Mouse (Mus musculus) layer of hippocampus, adult 8-10 months (tissue): ENCODE results near the gene Fbxl17. TPM values are rescaled to one million over a fixed set of nuclear protein-coding genes. Genes with fewer than 3 reads are reported as not detected.

Experiments
- DNase-seq, 2 experiments: peaks; one replicate each; pipeline ENCODE4 v3.0.0; 2022; ENCODE audit warnings: low spot score in 2 of 2
- total RNA-seq, 4 experiments: library from RNA; stranded (reverse); gene quantifications; 2 replicates each; pipeline ENCODE4 v1.2.4; 2022

The Fbxl17 gene
- total RNA-seq, 4 experiments from 2014 or later = 48.7 to 59.9 (median 54.3) TPM

DNA sequence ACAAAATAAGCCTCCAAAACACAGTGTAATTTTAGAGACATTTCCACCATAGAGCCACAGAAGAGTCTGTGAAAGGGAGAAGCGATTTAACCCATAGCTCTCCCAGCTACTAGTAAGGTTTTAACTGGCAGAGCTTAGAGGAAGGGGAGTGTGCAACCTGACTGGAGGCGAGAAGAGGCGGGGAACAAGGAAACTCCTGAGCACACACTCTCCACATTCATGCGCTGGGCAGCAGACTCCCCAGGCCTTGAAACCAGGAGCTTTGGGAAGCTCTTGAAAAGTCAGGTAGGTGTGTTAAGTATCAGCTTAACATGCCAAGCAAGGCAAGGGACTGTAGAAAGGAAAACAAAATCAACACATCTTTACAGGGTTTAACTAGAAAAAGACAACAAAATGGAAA is 276.1 kb downstream of the Fbxl17 start:
- DNase-seq = no peak

DNA sequence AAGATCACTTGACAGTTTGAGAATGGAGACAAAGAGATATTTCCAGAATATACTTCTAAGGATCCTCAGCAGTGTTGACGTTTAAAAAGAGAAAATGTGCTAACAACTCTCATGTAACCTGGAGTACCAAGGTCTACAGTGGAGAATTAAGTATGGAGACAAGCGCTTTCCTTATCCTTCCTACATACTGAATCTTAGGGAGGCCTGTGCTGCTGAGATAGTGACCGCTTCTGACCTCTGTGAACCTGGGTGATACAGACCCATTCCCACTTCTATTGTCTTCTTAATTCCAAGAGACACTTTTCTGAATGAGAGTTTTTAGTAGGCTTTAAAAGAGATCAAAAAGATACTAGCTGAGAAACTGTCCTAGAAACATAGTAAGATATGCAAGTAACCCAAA is 278.2 kb downstream of the Fbxl17 start:
- DNase-seq = no peak

DNA sequence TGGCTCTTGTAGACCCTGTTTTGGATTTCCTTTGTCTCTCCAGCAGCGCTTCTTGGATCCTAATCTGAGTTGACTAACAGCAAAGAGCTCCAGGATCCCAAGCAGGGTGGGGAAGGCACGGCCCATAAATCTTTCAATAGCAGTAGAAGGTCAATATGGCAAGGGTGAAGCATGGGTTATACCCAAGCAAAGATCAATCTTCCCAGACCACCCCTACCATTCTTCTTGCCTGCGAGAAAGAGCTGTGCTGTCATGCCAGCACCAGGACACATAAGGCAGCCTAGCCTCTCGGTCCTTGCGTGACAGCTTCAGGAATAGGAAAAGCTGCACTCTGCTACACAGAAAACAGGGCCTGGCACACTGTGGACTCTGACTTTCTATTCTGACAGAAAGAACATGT is 279.0 kb downstream of the Fbxl17 start:
- DNase-seq = no peak

DNA sequence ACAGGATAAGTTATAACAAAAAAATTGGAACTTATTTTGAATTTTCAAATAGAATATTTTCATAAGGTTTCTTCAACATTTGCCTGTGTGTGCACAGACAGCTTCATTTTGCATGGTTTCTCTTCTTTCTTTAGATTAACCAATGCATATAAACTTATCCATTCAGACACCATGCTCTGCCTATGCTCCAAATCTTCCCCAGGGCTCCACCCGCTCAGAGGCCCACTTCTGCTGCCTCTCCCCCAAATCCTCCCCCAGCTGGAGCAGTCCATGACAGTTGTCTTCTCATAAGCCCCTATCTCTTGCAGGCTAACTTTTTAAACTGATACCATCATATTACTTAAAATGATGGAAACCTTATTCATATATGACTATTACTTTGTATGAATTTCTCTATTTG is 282.8 kb downstream of the Fbxl17 start:
- DNase-seq = no peak

DNA sequence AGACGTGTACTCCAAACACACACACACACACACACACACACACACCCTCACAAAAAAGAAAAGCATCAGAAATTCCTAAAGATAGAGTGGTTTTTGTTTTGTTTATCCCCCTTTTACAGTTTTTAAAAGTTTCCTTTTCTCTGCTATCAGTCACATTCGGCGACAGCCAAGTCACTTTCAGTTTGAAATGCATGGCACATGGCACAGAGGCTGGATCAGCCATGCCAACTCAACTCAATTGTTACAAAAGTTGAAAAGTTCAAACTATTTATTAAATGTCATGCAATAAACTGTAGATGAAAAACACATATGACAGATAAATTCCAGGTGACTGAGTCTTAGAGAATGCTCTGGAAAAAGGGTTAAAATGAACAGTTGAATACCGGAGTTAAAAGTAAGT is 287.8 kb downstream of the Fbxl17 start:
- DNase-seq = no peak

DNA sequence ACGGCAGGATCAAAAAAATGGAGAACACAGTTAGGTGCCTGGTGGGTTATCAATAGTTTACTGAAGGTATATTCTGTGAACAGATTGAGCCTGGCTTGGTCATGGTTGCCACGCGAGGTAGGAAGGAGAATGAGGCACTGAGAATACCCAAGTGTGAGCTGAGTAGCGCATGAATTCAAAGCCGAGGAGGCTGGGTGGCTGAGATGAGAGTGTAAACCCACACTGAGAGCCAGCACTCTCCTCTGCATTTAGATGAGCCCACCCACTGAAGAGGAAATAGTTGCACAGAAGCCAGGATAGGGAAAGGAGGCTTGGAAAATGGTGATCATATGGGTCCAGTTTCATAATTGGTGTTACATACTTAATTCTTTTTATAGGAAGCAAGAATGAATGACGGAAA is 290.7 kb downstream of the Fbxl17 start:
- no peak for DNase-seq

DNA sequence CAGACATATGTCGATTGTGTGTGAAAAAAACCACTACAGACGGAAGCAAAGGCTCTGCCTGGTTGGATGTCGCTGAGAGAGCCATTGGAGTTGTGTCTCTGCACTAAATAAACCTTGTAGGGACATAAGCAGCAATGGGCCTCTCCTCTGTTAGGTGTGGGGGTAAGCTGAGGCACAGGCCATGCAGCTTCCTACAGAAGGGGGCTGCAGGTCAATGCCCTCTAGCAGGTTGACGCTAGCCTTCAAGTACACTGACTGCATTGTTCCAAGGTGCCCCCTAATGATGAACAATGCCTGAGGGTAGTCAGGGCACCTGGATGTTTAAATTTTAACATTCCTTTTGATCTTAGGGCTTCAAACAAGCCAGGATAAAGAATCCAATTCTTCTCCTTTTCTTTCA is 291.5 kb downstream of the Fbxl17 start:
- no peak for DNase-seq

DNA sequence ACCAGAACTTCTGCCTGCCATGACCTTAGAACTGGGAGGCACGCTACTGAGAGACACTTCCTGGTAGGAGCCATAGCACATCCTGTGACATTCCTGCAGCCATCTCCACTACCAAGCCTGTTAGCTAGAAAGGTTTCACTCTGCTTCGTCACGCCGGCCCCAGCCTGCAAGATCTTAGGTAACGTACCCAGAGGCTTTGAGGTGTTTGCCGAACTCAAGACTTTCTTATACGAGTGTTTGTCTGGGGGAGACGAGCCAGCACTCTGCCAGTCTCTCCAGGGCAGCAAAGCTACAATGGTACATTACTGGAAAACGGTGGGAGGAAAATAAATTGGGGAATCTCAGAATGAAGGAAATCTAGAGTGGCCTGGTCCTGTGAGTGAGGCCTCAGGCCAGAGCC is 292.1 kb downstream of the Fbxl17 start:
- DNase-seq = no peak

DNA sequence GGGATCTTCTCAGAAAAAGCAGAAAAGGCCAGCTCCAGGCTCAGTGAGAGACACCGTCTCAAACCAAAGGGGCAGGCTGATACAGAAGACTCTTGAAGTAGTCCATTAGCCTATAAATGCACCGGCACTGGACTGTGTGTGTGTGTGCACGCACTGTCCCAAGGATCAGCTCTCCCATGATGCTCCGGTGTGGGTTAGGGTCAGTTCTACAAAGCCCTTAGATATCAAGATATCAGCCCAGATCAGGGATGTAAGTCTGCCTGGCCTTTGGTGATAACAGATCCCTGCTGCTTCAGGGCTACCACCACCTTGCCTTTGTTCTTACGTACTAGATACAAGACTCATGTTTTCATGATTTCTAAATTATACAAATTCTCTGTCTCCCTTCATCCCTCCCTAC is 294.5 kb downstream of the Fbxl17 start:
- no peak for DNase-seq

DNA sequence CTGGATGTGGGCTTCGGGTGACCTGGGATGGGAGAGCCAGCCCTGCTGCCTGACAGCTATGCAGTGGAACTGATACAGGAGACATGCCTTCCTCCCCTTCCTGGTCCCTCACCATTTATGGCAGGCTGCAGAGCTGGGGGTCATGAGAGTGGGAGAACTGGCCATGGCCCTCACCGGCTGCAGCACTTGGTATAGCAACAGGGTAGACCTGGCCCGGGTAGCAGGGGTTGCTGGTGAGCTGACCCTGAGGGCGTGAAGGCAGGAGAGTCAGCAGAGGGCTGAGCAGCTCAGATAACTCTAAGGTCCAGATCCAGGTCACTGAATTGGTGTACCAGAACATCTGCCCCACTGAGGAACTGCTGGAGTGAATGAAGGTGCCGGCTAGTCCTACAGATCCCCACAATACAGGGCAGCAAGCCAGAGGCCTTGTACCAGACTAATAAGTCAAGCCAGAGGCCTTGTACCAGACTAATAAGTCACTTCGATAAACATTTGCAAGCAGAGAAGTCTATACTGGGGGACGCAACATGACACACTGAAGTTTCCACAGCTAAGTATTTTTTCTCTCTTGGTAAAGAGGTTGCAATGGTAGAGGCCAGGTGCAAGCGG is 296.1 kb downstream of the Fbxl17 start:
- DNase-seq = no peak

DNA sequence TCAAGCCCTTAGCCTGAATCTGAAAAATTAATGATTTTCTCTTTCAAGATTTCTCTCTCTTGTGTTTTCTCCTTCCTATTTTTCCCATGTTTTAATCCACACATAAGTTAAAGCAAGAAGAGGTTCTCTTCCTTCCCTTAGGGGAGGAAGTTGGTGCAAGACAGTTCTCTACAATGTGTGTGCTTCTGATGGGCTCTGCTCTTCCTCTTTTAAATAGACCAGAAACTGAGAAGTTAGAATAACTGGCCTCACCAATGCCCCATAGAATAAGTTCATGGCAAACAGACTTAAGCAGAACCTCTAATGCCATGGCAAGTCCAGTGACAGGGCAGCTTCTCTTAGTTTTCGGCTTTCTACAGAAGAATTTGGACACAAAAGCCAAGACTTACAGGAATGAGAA is 301.1 kb downstream of the Fbxl17 start:
- DNase-seq = no peak

DNA sequence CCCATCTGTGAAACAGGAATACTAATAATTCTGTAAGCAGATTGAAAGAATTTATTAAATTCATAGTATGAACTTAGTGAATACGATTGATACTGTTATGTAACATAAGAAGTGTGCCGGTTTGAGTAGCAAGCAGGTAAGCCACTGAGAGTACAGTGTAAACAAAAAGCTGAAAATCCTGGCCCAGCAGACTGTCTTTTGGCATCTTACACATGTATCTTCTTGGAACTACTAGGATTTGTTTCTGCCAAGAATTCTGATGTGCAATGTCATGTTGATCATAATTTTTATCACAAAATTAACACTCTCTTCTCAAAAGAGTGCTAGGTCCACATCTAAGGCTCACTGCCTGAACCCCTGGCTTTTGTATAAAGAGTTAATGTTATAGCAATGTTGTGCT is 304.3 kb downstream of the Fbxl17 start:
- no peak for DNase-seq

DNA sequence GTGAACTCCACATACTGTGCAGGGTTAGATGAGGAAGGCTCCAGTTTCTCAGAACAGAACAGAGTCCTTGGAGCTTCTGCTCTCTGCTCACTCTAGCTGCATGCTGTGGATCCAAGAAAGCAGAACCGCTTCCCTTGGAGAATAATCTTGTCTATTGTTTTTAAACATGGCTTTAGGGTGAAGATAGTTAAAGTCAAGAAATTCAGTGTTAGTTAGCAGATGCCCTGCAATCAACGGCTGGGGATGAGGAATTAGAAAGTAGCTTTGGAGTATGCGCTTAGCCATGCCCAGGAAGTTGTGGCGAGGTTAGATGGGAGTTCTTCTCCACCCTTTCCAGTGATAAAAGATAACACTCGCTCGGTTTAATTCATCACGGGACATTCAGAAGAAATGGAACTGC is 306.6 kb downstream of the Fbxl17 start:
- no peak for DNase-seq

DNA sequence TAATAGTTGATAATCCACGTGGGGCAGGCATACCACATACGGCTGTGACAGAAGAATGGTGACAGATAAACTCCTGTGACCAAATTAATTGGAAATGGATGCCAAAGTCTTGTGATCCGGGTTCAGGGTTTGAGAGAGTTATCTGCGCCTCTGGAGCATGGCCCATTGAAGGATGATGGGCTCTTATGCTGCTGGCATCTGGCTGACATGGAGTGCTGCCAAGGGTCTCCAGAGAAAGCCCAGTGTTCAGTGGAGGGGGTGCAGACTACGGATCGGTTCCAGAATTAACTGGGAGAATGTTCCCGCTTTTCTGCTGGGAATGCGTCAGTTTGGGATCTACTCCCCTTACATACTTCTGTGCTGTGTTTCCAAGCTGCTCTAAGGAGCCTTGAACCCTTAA is 308.5 kb downstream of the Fbxl17 start:
- DNase-seq = no peak

DNA sequence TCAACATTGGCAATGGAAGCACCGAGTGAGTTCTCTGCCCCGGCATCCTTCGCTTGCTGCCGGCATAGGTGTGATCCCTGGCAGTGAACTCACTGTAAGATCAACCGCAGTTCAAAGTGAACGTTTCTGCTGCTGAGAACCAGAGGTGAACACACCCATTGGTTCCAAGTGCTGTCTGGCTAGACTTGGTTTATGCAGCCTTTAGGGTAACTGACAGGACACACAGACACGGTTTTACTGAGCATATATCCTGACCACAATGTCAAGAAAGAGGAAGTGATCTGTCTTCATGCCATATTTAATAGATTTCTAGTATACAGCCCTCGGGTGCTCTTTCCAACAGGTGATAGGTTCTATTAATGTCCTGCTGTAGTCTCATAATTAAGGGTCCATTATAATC is 310.5 kb downstream of the Fbxl17 start:
- DNase-seq = no peak

DNA sequence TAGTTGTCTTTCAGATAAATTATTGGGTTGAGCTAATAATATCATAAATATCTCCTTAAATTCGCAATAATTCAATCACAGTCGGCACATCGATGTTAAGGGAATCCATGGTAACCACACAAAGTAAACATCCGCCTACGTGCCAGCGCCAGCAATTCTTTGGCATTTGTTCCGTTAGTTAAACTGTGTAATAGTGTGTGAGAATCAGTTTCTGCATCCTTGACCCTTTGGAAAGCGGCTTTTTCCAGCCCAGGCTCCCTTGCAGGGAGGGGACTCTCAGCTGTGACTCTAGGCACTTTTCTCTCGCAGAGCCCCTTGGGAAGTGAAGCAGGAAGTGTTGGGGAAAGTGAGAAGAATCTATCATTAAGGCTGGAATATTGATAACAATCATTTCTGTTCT is 314.3 kb downstream of the Fbxl17 start:
- peak in 1 of 2 experiments; percentile 48 for DNase-seq

DNA sequence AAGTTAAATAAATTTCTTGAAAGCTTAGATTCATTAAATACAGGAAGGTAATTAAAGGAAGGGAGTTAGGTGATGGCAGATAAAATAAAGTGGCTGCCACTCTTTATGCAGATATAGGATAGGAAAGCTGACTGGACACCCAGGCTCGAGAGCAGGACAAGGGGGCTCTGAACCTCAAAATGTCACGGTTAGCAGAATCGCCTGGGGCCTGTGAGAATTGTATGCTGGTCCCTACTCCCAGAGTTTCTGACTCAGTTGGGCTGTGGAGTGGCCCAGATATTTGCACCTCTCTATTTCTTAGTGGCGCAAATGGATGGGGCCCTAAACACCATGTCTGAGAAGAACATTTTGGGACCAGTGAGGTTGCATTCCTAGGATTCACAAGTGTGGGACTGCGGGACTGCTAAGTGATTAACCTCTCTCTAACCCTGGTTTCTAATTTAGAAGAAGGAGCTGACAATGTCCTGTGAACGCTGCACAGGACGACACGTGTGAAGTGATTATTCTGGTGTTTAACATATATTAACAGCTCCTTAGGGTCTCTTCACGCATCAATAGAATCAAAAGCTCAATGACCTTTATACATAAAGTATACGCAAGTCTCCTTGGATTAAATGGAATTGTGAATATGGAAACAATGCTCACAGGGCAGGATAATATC is 314.8 kb downstream of the Fbxl17 start:
- DNase-seq = no peak

DNA sequence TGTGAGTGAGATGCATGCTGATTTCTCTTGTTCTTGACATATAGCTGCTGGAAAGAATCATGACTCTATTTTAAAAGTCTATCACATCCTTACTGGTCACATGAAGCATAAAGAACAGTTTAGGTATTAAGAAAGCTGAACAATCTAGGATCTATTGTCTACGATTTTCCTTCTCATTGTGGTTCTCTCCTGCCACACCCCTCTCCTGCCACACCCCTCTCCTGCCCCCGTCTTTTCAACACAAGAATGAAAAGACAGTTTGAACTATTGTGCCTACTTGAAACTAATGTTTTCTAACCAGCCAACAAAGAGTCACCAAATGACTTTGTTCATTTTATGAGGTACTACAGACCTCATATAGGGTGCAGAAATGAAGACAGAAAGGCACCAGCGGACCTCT is 316.4 kb downstream of the Fbxl17 start:
- no peak for DNase-seq

DNA sequence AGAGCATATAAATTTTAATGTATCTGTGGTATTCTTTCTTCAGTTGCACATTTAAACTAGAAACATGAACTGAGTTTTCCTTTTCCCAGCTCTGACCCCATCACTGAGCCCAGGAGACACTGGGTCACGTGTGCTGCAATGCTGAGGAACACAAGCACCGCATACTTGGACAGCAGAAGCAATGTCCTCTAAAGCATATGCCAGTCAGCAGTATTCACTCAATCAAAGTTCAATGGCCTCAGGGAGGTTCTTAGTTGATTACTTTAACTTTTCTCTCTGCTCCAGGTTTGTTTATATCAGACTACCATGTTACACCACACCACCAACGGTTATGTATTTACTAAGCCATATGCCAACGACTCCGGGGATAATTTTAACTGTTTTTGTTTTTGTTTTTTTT is 318.2 kb downstream of the Fbxl17 start:
- DNase-seq = no peak

DNA sequence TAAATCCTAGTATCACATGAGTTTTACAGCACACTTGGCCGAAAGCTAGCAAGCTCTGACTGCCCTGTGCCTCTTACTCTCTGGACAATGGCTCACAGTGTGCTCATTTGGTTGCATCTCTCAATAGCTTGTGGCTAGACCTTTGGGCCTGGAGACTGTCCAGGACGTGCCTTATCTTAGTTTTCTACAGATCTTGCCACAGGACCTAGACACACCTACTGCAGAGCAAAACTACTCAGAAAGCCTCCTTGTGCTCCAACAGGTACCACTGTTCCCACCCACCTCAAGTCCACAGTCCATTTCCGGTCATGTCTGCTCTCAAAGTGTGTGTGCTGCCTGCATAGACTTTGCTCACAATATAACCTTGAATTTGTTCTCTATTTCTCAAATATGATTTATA is 319.8 kb downstream of the Fbxl17 start:
- no peak for DNase-seq

DNA sequence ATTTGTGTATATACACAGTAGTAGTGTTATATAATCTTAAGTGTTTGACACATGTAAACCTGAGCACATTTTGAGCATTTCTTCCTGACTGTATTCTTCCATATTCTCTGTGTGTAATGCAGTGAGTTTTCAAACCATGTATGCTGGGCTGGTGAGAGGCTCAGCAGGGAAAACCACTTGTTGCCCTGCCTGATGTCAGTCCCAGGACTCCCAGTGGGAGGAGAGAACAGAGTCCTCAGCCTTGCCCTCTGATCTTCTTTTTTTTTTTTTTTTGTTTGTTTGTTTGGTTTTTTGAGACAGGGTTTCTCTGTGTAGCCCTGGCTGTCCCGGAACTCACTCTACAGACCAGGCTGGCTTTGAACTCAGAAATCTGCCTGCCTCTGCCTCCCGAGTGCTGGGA is 321.5 kb downstream of the Fbxl17 start:
- no peak for DNase-seq

DNA sequence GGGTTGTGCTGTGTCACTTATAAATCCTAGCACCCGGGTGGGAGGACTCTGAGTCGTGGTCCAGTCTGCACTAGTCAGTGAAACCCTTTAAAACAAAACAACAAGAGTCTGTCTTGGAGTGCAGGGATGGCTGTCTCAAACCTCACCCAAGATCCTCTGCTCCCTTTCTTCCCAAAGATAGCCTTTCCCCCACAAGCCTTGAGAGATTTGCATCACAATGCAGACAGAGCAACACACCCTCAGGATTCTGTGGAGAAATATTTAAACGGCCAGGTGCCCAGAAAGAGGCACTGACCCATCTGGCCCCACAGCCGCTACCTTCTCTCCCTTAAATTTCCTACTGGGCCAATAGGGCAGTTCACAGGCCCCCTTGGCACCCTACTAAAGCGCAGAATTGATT is 323.4 kb downstream of the Fbxl17 start:
- DNase-seq = no peak

DNA sequence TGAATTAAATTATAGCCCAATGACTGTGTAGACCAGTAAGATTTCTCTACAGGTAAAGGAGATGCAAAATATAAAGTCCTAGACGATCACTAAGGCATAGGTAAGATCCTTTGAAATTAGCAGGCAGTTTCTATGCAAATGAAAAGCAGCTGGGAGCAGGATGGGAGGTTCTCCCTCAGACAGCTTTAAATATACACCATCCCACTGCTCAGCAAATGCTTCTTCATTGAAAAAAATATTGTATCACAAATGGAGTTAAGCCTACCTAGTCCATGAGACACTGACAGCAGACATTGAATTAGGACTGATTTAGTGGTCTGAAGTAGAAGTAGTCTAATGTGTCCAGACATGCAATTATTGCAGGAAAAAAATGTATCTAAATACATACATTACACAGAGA is 327.1 kb downstream of the Fbxl17 start:
- DNase-seq = no peak
